Mouse (Mus musculus) layer of hippocampus, postnatal 10 days (tissue): Measurements from ENCODE around the gene Camkmt. TPM values are rescaled to one million over a fixed set of nuclear protein-coding genes. Genes with fewer than 3 reads are reported as not detected.
A peak's percentile ranks its signal among the peaks of the same experiment; 100 is the strongest.

Experiments used
- DNase-seq, 2 experiments: peaks; one replicate each; pipeline ENCODE4 v3.0.0; 2021; ENCODE audit warnings: low spot score in 2 of 2
- total RNA-seq, 2 experiments: library from RNA; stranded (reverse); gene quantifications; 2 replicates each; pipeline ENCODE4 v1.2.3; 2021

Gene Camkmt
- total RNA-seq, 2 experiments from 2014 or later: 11.2 to 14.6 TPM

GRCm38 (mm10) chr17:85168761-85169160 lies 78.4 kb downstream of the Camkmt start:
- no peak for DNase-seq

GRCm38 (mm10) chr17:85170541-85171255 lies 80.3 kb downstream of the Camkmt start:
- DNase-seq: no peak

DNA sequence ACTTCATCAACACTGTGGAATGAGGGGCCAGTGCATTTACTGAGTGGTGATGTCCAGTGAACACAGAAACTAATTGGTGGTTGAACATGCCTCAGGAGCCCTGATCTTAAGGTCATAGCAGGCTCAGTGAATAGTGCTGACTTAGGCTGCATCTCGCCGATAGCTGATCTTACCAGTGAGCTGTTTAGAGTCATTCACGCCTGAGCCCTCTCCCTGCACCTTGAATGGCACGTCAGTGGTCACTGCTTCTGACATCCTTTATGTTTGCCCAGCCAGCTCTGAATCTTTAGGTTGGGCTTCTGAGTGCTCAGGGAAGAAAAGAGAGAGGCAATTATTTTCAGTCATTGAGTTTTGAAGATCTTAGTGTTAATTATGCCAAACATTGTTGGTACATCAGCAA lies 81.6 kb downstream of the Camkmt start:
- DNase-seq: no peak

DNA sequence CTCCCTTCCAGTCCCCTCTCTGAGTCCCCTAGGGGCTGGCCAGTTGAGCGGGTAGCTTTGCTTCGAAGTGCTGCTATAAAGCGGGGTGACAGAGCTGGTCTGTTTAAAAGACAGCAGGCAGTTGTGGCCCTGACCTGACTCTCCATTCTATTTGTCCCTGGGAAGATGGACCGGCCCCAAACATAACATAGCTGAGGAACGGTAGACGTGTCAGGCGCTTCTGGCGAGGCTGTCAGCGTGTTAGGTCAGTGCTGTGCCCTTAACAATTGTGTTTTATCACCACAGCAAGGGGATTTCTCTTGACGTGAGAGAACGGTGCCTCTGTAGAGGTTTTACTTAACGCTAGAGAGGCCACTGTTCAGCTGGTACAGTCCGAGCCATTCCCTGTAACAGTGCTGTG lies 86.9 kb downstream of the Camkmt start:
- no peak for DNase-seq

GRCm38 (mm10) chr17:85180471-85181060 lies 90.2 kb downstream of the Camkmt start:
- DNase-seq: no peak

GRCm38 (mm10) chr17:85189227-85190127 lies 99.1 kb downstream of the Camkmt start:
- DNase-seq: peak; percentile 92 to 93

DNA sequence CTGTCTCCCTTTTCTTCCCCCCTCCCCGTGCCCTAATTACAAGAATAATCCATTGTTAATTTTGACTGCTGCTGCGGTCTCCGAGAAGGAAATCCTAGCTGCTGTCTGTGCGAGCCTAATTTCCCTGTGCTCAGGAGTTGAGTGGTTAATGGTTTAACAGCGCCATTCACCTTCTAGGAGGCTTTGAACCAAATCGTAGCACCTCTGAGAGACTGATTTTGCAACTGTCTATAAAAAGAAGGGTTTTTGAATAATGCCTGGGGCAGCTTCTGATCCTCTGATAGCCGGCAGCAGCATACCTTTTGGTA lies 99.7 kb downstream of the Camkmt start:
- no peak for DNase-seq

GRCm38 (mm10) chr17:85193294-85193693 lies 102.9 kb downstream of the Camkmt start:
- no peak for DNase-seq

- no peak for DNase-seq
Observed at GRCm38 (mm10) chr17:85198781-85199180, 108.4 kb downstream of the Camkmt start.

DNA sequence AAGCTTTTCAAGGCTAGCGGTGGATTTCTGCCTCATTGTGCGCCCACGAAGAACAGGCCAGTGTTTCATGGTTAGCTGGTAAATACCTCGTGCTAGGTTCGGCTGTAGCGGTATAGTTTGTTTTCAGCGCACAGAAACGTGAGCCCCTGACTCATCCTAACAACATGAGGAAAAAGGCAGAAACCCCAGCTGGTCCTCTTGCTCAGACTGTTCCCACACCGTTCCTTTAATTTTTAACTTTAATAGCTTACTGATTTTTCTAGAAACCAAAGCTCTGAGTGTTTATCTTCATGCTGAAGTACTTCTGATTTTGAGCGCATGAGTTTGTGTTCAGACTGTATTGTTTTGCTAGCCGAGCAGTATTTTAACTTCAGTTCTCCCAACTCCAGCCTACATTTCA lies 109.0 kb downstream of the Camkmt start:
- no peak for DNase-seq

- DNase-seq: no peak
Observed at GRCm38 (mm10) chr17:85218054-85218453, 127.7 kb downstream of the Camkmt start.

DNA sequence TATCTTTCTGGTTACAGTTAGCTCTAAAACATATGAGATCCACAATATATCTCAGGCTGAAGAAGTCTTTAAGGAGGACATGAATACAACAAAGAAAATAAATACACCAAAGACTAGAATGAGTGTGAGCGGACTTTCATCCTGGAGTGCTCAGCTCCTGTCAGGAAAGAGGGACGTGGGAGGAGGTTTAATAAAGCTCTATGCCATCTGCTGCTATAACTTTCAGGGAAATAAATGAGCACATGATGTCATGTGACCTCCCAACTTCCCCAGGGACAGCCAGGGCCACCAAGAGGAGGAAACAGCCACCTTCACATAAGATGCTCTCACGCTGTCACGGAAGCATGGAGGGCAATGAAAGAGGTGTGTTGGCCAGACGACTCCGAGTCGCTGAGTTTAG lies 151.8 kb downstream of the Camkmt start:
- no peak for DNase-seq

GRCm38 (mm10) chr17:85248962-85249361 lies 158.6 kb downstream of the Camkmt start:
- DNase-seq: no peak

GRCm38 (mm10) chr17:85249744-85250143 lies 159.4 kb downstream of the Camkmt start:
- DNase-seq: no peak

DNA sequence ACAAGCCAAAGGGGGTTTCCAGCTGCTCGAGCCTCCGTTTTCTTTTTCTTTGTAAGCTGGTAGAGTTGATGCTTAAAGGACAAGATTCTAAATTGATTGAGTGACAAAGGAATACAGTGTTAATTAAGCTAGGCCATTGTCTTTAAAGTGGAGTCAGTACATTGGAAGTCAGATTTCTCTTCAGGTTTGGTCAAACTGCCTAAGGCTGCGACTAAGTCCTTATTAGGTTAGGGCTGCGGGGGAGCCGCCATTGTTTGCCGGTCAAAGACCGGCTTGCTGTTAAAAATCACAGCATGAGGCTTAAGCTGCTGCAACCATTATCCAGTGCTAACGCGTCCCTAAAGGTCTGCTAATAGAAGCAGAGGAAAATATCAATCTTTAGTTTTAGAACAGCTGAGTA lies 166.6 kb downstream of the Camkmt start:
- no peak for DNase-seq

DNA sequence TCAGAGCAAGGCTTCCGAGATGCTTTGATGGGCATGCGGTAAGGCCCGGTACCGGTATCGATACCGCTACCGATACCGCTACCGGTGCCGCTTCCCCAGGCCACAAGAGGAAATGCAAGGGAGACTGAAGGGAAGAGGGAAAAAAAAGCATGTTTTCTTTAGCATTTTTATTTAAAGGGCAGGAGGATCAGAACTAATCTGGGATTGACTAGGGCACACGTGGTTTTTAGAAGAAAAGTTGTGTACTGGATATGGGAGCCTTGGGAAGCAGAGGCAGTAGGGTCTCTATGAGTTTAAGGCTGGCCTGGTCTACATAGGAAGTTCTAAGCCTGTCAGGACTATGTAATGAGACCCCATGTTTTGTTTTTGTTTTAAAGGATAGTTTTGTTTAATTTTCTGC lies 167.0 kb downstream of the Camkmt start:
- DNase-seq: no peak

DNA sequence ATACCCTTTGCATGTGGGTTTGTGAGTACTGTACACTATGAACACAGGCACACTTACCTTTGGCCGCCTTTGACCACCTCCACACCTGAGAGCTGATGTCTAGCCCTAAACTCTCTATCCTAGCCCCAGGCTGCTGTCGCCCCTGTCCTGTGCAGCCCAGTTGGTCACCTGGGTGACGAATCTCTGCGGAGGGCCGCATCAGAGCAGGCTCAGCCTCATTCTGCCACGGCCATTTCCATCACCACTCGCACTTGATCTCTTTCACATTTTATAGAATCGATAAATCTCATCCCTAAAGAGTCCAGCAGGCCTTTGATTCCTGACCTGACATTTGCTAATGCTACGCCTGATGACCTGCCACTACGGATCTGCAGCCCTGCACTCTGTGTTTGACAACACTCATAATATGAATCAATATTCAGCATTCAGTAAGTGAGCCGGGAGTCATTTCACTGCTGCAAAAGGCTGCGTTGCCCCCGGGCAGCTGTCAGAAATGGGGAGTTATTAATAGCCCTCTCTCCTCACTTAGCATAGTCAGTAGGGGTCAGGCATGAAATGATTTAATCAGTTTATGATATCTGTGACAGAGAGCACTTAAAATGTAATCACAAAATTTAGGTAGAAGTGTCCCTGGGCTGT lies 168.5 kb downstream of the Camkmt start:
- DNase-seq: no peak

- no peak for DNase-seq
Observed at GRCm38 (mm10) chr17:85266831-85267422, 176.6 kb downstream of the Camkmt start.

DNA sequence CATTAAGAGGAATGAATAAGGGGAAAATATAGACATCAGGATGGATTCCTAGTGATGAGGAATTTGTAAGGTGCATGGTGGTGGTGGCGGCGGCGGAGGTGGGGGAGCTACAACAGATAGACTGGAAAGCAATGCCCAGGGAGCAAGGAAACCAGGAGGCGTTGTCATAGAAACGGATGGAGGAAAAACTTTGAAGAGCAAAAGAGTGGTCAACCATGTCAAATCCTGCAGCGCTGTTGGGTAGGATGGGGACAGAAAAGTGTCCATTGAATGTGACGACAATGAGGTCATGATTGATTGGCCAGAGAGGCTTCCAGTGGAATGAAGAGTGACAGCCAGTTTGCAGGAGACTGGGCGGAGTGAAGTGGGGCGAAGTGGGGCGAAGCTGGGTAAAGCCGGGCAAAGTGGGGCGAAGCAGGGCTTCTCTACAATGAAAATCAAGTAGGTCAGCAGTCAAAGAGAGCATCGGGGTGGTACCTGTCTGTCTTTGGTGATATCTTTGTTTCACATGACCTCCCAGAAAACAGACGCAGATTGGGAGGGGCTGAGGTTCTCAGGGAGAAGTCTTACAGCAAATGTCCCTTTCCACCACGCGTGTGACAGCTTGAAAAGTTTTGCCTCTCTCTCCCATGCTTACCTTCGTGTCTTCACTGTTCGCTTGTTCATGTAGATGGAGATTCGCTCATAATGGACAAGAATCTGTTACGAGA lies 181.3 kb downstream of the Camkmt start:
- DNase-seq: no peak

GRCm38 (mm10) chr17:85279720-85280119 lies 189.4 kb downstream of the Camkmt start:
- DNase-seq: no peak

GRCm38 (mm10) chr17:85282447-85282846 lies 192.1 kb downstream of the Camkmt start:
- DNase-seq: no peak
